Mouse (Mus musculus): Measurements from ENCODE around the gene Ppp2r3a. TPM values are rescaled to one million over a fixed set of nuclear protein-coding genes. Genes with fewer than 3 reads are reported as not detected.

Gene Ppp2r3a
- polyA plus RNA-seq, 1 experiment from 2014 or later, result 40.2 TPM

GRCm38 (mm10) chr9:101245493-101245892 lies 6.1 kb downstream of the Ppp2r3a start:
- H3K27me3 ChIP-seq (ENCODE audit: control insufficient read depth, insufficient read depth, low read length), result no peaks in the 10 kb centered on the region
- peaks cover 14% of the 10 kb centered on the region for H3K4me1 ChIP-seq (ENCODE audit: control insufficient read depth, insufficient read depth, low read length)
- H3K4me3 ChIP-seq (ENCODE audit: low read depth, low read length), result no peak overlapping the region
- H3K36me3 ChIP-seq (ENCODE audit: control insufficient read depth, insufficient read depth, low read length), result no peaks in the 10 kb centered on the region
- no peak overlapping the region for H3K27ac ChIP-seq (ENCODE audit: low read depth, low read length)
- H3K4me2 ChIP-seq (ENCODE audit: low read depth, low read length), result no peak overlapping the region
- WGBS, result 93% methylated on average over 5 of the region's 5 CpGs
- no peaks in the 10 kb centered on the region for H3K9me3 ChIP-seq (ENCODE audit: control insufficient read depth, low read length)
- ATAC-seq (ENCODE audit: low read depth), result no peak
- no peak overlapping the region for H3K9ac ChIP-seq (replicated peaks; ENCODE audit: low read depth, low read length)

DNA sequence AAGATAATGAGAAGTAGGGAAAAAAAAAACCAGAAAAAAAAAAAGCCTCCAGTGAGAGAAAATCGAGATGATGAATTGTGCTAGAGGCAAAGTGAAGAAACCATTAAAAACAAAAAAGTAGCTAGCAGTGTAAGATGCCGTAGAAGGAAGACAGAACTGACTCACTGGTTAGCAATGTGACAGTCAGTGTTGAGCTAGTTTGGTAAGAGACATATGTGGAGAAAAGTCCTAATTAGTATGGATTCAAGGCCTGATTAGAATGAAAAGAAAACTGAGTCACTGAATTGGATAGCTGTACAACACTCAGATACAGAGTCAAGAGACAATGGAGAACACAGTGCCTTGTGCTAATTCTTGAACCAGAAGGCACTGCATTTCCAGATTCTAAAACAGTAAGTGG lies 7.9 kb downstream of the Ppp2r3a start:
- H3K9ac ChIP-seq (replicated peaks; ENCODE audit: low read depth, low read length), result no peak overlapping the region
- no peak for ATAC-seq (ENCODE audit: low read depth)
- H3K4me2 ChIP-seq (ENCODE audit: low read depth, low read length), result no peak overlapping the region
- no peaks in the 10 kb centered on the region for H3K9me3 ChIP-seq (ENCODE audit: control insufficient read depth, low read length)
- no peaks in the 10 kb centered on the region for H3K36me3 ChIP-seq (ENCODE audit: control insufficient read depth, insufficient read depth, low read length)
- no peak overlapping the region for H3K27ac ChIP-seq (ENCODE audit: low read depth, low read length)
- peaks cover 3% of the 10 kb centered on the region; the same call in 1 of the 2 replicates for H3K4me1 ChIP-seq (ENCODE audit: control insufficient read depth, insufficient read depth, low read length)
- WGBS, result 70% methylated on average over 2 of the region's 2 CpGs
- H3K4me3 ChIP-seq (ENCODE audit: low read depth, low read length), result no peak overlapping the region
- H3K27me3 ChIP-seq (ENCODE audit: control insufficient read depth, insufficient read depth, low read length), result no peaks in the 10 kb centered on the region

DNA sequence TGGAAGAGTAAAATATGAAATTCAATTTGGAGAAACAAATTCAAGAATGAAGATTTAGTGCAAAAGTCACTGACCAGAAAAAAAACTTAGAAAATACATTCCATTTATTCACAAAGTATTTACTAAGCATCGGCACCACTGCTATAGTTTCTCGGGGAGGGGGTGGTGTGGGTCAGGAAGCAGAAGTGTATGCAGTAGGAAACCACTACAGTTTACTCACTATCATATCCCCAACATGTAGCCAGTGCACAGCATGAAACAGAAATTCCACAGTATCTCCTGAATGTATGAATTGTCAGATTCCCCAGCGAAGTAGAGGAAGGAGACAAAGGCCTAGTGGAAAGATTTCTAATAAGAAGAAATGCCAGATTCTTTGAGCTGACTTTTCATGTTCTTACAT lies 11.4 kb downstream of the Ppp2r3a start:
- Histone ChIP-seq H3K36me3 (ENCODE audit: control insufficient read depth, insufficient read depth, low read length) (no peaks in the 10 kb centered on the region), H3K4me3 (ENCODE audit: low read depth, low read length) (no peak overlapping the region), H3K4me1 (ENCODE audit: control insufficient read depth, insufficient read depth, low read length) (no peaks in the 10 kb centered on the region), H3K27ac (ENCODE audit: low read depth, low read length) (no peak overlapping the region), H3K9me3 (ENCODE audit: control insufficient read depth, low read length) (no peaks in the 10 kb centered on the region), H3K4me2 (ENCODE audit: low read depth, low read length) (no peak overlapping the region), H3K27me3 (ENCODE audit: control insufficient read depth, insufficient read depth, low read length) (no peaks in the 10 kb centered on the region), H3K9ac (replicated peaks; ENCODE audit: low read depth, low read length) (no peak overlapping the region)
- WGBS, result 73% methylated on average over 3 of the region's 3 CpGs
- ATAC-seq (ENCODE audit: low read depth), result no peak

GRCm38 (mm10) chr9:101235786-101236185 lies 15.8 kb downstream of the Ppp2r3a start:
- ATAC-seq (ENCODE audit: low read depth), result no peak
- Histone ChIP-seq H3K4me1 (ENCODE audit: control insufficient read depth, insufficient read depth, low read length) (no peaks in the 10 kb centered on the region), H3K27ac (ENCODE audit: low read depth, low read length) (no peak overlapping the region), H3K27me3 (ENCODE audit: control insufficient read depth, insufficient read depth, low read length) (no peaks in the 10 kb centered on the region), H3K4me3 (ENCODE audit: low read depth, low read length) (no peak overlapping the region), H3K4me2 (ENCODE audit: low read depth, low read length) (no peak overlapping the region), H3K9ac (replicated peaks; ENCODE audit: low read depth, low read length) (no peak overlapping the region), H3K36me3 (ENCODE audit: control insufficient read depth, insufficient read depth, low read length) (no peaks in the 10 kb centered on the region), H3K9me3 (ENCODE audit: control insufficient read depth, low read length) (no peaks in the 10 kb centered on the region)
- WGBS, result 93% methylated on average over 2 of the region's 2 CpGs

DNA sequence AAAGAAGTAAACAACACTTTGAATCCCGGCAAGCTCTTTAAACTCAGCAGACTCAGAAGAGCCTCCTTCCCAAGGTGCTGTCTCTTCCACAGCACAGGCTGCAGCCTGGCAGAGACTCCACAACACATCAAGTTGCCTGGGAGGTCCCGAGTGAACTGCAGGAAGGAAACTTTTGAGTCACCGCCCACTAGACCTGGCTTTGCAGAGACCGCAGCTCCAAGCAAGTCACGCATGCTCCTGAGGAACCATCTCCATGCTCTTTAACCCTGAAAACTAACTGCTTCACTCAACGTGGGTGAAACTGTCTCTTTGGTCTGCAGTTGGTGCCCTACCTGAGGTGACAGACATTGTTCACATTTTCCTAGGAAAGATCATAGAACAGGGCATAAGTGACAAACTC lies 19.6 kb downstream of the Ppp2r3a start:
- Histone ChIP-seq H3K4me2 (ENCODE audit: low read depth, low read length) (no peak overlapping the region), H3K9ac (replicated peaks; ENCODE audit: low read depth, low read length) (no peak overlapping the region), H3K36me3 (ENCODE audit: control insufficient read depth, insufficient read depth, low read length) (no peaks in the 10 kb centered on the region), H3K27me3 (ENCODE audit: control insufficient read depth, insufficient read depth, low read length) (no peaks in the 10 kb centered on the region), H3K27ac (ENCODE audit: low read depth, low read length) (no peak overlapping the region), H3K4me3 (ENCODE audit: low read depth, low read length) (no peak overlapping the region), H3K4me1 (ENCODE audit: control insufficient read depth, insufficient read depth, low read length) (no peaks in the 10 kb centered on the region), H3K9me3 (ENCODE audit: control insufficient read depth, low read length) (no peaks in the 10 kb centered on the region)
- no peak for ATAC-seq (ENCODE audit: low read depth)
- WGBS, result 83% methylated on average over 6 of the region's 6 CpGs

GRCm38 (mm10) chr9:101230028-101230427 lies 21.6 kb downstream of the Ppp2r3a start:
- no peak overlapping the region for H3K27ac ChIP-seq (ENCODE audit: low read depth, low read length)
- no peak overlapping the region for H3K4me3 ChIP-seq (ENCODE audit: low read depth, low read length)
- H3K4me1 ChIP-seq (ENCODE audit: control insufficient read depth, insufficient read depth, low read length), result no peaks in the 10 kb centered on the region
- H3K9ac ChIP-seq (replicated peaks; ENCODE audit: low read depth, low read length), result no peak overlapping the region
- H3K27me3 ChIP-seq (ENCODE audit: control insufficient read depth, insufficient read depth, low read length), result no peaks in the 10 kb centered on the region
- no peaks in the 10 kb centered on the region for H3K9me3 ChIP-seq (ENCODE audit: control insufficient read depth, low read length)
- H3K36me3 ChIP-seq (ENCODE audit: control insufficient read depth, insufficient read depth, low read length), result no peaks in the 10 kb centered on the region
- no peak overlapping the region for H3K4me2 ChIP-seq (ENCODE audit: low read depth, low read length)
- 91% methylated on average over 3 of the region's 3 CpGs for WGBS
- ATAC-seq (ENCODE audit: low read depth), result no peak

- Histone ChIP-seq H3K27me3 (ENCODE audit: control insufficient read depth, insufficient read depth, low read length) (no peaks in the 10 kb centered on the region), H3K4me3 (ENCODE audit: low read depth, low read length) (no peak overlapping the region), H3K4me1 (ENCODE audit: control insufficient read depth, insufficient read depth, low read length) (no peaks in the 10 kb centered on the region), H3K4me2 (ENCODE audit: low read depth, low read length) (no peak overlapping the region), H3K36me3 (ENCODE audit: control insufficient read depth, insufficient read depth, low read length) (no peaks in the 10 kb centered on the region), H3K9ac (replicated peaks; ENCODE audit: low read depth, low read length) (no peak overlapping the region), H3K9me3 (ENCODE audit: control insufficient read depth, low read length) (no peaks in the 10 kb centered on the region), H3K27ac (ENCODE audit: low read depth, low read length) (no peak overlapping the region)
- no peak for ATAC-seq (ENCODE audit: low read depth)
Measured at GRCm38 (mm10) chr9:101228892-101229291, 22.7 kb downstream of the Ppp2r3a start.

DNA sequence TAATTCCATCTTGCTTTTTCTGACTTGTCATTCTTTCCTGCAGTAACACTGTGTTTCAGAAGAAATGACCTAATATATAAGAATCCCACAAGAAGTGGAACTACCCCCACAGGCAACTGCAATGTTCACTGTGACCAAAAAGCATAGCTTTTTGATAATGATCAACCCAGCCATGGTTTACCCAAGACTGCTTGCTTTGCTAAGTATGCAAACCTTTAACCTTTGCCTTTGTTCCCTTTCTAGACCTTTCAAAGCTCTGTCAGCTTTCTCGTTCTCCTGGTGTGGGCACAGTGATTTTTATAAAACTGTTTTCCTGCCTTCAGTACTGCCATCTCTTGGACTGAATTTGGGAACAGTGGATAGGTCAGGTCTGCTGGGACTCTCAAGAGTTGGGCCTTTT lies 43.6 kb downstream of the Ppp2r3a start:
- 27% methylated on average over 1 of the region's 1 CpGs for WGBS
- H3K4me3 ChIP-seq (ENCODE audit: low read depth, low read length), result no peak overlapping the region
- H3K4me1 ChIP-seq (ENCODE audit: control insufficient read depth, insufficient read depth, low read length), result 0 out of 2 replicates have a peak, but pooled peaks cover 2% of the 10 kb centered on the region
- no peaks in the 10 kb centered on the region for H3K27me3 ChIP-seq (ENCODE audit: control insufficient read depth, insufficient read depth, low read length)
- H3K36me3 ChIP-seq (ENCODE audit: control insufficient read depth, insufficient read depth, low read length), result no peaks in the 10 kb centered on the region
- no peak for ATAC-seq (ENCODE audit: low read depth)
- H3K4me2 ChIP-seq (ENCODE audit: low read depth, low read length), result no peak overlapping the region
- H3K27ac ChIP-seq (ENCODE audit: low read depth, low read length), result no peak overlapping the region
- no peaks in the 10 kb centered on the region for H3K9me3 ChIP-seq (ENCODE audit: control insufficient read depth, low read length)
- no peak overlapping the region for H3K9ac ChIP-seq (replicated peaks; ENCODE audit: low read depth, low read length)

- WGBS, result 79% methylated on average over 4 of the region's 4 CpGs
- no peak for ATAC-seq (ENCODE audit: low read depth)
- no peak overlapping the region for H3K4me2 ChIP-seq (ENCODE audit: low read depth, low read length)
- H3K9me3 ChIP-seq (ENCODE audit: control insufficient read depth, low read length), result no peaks in the 10 kb centered on the region
- H3K27me3 ChIP-seq (ENCODE audit: control insufficient read depth, insufficient read depth, low read length), result no peaks in the 10 kb centered on the region
- H3K4me1 ChIP-seq (ENCODE audit: control insufficient read depth, insufficient read depth, low read length), result 0 out of 2 replicates have a peak, but pooled peaks cover 2% of the 10 kb centered on the region
- H3K9ac ChIP-seq (replicated peaks; ENCODE audit: low read depth, low read length), result no peak overlapping the region
- no peaks in the 10 kb centered on the region for H3K36me3 ChIP-seq (ENCODE audit: control insufficient read depth, insufficient read depth, low read length)
- H3K4me3 ChIP-seq (ENCODE audit: low read depth, low read length), result no peak overlapping the region
- H3K27ac ChIP-seq (ENCODE audit: low read depth, low read length), result no peak overlapping the region
Measured at GRCm38 (mm10) chr9:101206516-101206915, 45.1 kb downstream of the Ppp2r3a start.

DNA sequence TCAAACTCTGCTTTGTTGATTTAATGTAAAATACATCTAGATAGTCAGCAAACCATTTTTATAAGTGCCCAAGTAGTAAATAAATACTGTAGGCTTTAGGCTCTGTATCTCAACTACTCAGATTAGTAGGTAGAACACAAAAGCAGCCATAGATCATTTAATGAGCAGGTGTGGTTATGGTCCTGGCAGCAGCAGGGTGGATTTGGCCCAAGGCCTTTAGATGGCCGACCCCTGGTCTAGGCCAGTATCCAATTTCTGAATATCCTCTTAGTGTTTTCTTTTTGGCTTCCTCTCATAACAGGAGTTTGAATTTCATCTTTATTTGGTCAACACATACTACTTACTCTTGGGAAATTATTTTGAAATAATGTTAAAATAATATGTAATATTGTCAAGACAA lies 46.4 kb downstream of the Ppp2r3a start:
- ATAC-seq (ENCODE audit: low read depth), result no peak
- no peak overlapping the region for H3K9ac ChIP-seq (replicated peaks; ENCODE audit: low read depth, low read length)
- H3K9me3 ChIP-seq (ENCODE audit: control insufficient read depth, low read length), result no peaks in the 10 kb centered on the region
- no peak overlapping the region for H3K4me2 ChIP-seq (ENCODE audit: low read depth, low read length)
- no peaks in the 10 kb centered on the region for H3K27me3 ChIP-seq (ENCODE audit: control insufficient read depth, insufficient read depth, low read length)
- H3K4me1 ChIP-seq (ENCODE audit: control insufficient read depth, insufficient read depth, low read length), result peaks cover 7% of the 10 kb centered on the region; the same call in 1 of the 2 replicates
- WGBS, result 63% methylated on average over 1 of the region's 1 CpGs
- H3K27ac ChIP-seq (ENCODE audit: low read depth, low read length), result no peak overlapping the region
- H3K36me3 ChIP-seq (ENCODE audit: control insufficient read depth, insufficient read depth, low read length), result no peaks in the 10 kb centered on the region
- H3K4me3 ChIP-seq (ENCODE audit: low read depth, low read length), result no peak overlapping the region
